Mouse (Mus musculus) left cerebral cortex, postnatal 14 days (tissue): Measurements from ENCODE around the gene Rps29. TPM values are rescaled to one million over a fixed set of nuclear protein-coding genes. Genes with fewer than 3 reads are reported as not detected.

Experiments used
- DNase-seq, 2 experiments: peaks; one replicate each; pipeline ENCODE4 v3.0.0; 2021 to 2022; ENCODE audit warnings: low spot score in 2 of 2, mixed read lengths in 1 of 2
- intact Hi-C: fragments of 180-260 bp; cut with DNase I; formaldehyde crosslinking; loops from one replicate; pipeline ENCODE4 v1.15.1; 2025
- microRNA-seq, 2 experiments: library from miRNA; unstranded; fragments of <30 nt; microRNA quantifications; one replicate each; pipeline ENCODE4 v1.2.0; 2022
- total RNA-seq, 2 experiments: library from RNA; stranded (reverse); gene quantifications; 2 replicates each; pipeline ENCODE4 v1.2.3; 2021

Rps29 gene
- total RNA-seq, 2 experiments from 2014 or later: 970 to 1,045 TPM

DNA sequence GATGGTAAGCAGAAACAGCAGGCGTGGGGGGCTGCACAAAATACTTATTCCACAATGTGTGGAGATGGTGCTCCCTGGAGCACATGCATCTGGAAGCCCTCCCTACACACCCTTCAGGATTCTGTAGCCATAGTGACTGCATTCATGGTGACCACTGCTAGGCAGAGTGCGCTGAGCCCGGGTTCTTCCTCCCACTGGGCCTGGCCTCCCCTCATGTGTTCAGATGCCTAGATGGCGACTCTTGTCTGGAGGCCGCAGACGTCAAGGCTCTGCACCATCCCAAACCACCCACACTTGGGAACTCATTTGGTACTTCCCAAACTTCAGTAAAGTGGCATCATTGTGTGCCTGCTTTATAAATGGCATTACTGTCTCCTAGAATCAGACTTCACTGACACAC, 15.5 kb downstream of the Rps29 start:
- intact Hi-C loops: no loop called here

GRCm38 (mm10) chr12:69139841-69140240, 19.1 kb downstream of the Rps29 start:
- intact Hi-C loops: no loop called here
- no peak for DNase-seq

More for the DNA sequence above, 15.5 kb downstream of the Rps29 start:
- DNase-seq: no peak

GRCm38 (mm10) chr12:69139201-69139600, 19.8 kb downstream of the Rps29 start:
- no peak for DNase-seq
- intact Hi-C loops: no loop called here

- intact Hi-C loops: loop anchor here (5.0 kb wide), 1 partner anchor 1700 kb away; no protein-coding TSS in a partner anchor
- peak; percentile 54 to 74 for DNase-seq
Observed at GRCm38 (mm10) chr12:69131981-69132380, 27.0 kb downstream of the Rps29 start.

- intact Hi-C loops: loop anchor here (5.0 kb wide), 1 partner anchor 1699 kb away; no protein-coding TSS in a partner anchor
- no peak for DNase-seq
Observed at GRCm38 (mm10) chr12:69131267-69131666, 27.7 kb downstream of the Rps29 start.

GRCm38 (mm10) chr12:69130486-69130885, 28.5 kb downstream of the Rps29 start:
- no peak for DNase-seq
- intact Hi-C loops: loop anchor here (5.0 kb wide), 1 partner anchor 1698 kb away; no protein-coding TSS in a partner anchor

- intact Hi-C loops: loop anchor here (5.0 kb wide), 1 partner anchor 1697 kb away; no protein-coding TSS in a partner anchor
- no peak for DNase-seq
Observed at GRCm38 (mm10) chr12:69129634-69130310, 29.2 kb downstream of the Rps29 start.

DNA sequence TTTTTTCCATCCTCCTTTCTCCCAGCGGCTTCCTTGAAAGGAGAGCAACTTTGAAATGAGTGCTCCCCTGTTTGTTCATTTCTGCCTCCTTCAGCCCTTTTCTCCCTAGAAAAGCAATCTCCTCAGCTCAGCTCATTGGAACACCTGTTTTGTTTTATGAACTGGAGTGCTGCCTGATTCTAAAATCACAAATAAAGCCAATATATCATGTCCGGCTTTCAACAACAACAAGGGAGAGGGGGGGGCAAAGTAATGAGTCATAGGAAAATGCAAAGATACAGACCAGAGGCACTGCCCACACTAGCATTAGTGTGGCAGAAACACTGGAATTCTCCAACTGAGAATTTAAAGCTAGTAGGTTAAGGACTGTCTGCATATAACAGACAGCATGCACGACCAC, 31.4 kb downstream of the Rps29 start:
- intact Hi-C loops: no loop called here
- DNase-seq: no peak

DNA sequence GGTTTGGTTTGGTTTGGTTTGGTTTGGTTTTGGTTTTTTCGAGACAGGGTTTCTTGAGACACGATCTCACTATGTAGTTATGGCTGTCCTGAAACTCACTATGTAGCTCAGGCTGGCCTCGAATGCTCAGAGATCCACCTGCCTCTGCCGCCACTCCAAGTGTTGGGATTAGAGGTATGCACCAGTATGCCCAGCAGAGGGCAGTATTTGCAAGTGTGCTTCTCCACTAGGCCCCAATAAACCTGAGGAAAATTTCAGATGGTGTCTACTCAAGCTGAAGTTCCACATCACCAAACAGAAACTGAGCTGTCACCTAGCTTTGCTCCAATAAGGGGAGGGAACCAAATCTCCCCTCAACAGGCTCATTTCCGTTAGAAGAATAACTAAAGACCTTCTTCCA, 31.8 kb downstream of the Rps29 start:
- intact Hi-C loops: no loop called here
- DNase-seq: peak in 1 of 2 experiments; percentile 7

DNA sequence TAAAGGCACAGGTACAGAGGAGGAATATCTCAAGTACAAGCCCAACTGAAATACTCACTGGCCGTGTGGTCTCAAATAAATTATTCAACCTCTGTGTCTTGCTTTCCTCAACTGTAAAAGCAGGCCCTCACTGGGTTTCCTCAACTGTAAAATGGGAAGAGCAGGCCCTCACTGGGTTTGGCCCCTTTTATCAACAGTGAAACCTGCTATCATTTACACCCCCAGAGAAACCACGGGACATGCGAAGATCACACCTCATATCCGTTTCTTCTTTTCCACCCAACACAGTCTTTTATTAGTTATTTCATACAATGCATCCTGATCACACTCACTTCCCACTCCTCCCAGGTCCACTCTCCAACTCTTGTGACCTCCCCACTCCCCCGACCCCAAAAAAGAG, 33.9 kb downstream of the Rps29 start:
- intact Hi-C loops: no loop called here
- no peak for DNase-seq

DNA sequence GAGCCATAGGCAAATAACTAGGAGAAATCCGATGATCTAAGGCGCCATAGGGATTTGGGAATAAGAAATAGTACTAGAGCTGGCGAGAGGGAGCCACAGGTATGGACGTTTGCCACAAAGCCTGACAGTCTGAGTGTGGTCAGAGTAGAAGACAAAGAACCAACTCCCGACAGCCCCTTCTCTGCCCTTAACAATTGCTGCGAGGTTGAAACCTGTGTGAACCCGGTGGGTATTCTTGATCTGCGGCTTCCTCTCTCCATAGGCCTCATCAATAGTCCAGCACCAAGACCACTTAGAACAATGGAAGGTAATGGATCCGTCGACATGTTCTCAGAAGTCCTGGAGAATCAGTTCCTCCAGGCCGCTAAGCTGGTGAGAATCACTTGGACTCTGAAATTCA, 36.2 kb downstream of the Rps29 start:
- intact Hi-C loops: no loop called here
- DNase-seq: no peak

DNA sequence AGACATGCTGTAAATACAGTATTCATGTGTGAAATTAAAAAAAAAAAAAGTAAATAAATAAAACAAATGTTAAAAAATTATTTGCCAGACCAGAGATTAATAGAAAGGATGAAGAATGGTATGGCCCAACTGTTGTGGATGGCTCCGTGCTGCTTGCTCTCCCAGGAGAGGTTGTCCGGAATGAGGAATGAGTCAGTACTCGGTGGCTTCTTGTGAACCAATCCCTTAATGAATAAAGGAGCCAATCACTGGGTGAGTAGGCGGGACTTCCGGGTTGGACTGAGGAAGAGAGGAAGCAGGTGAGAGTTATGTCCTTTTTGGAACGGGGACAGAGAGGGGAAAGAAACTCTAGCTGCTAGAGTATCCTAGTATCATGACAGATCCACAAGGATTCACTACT, 39.1 kb downstream of the Rps29 start:
- no peak for DNase-seq
- intact Hi-C loops: no loop called here

Small RNA genes within 50 kb of the gene (microRNA-seq; reads per million reads assigned to microRNA genes)
- gene Gm47287 (0 reads per million in 2 experiments), gene Gm47295 (1.3 to 4.0 reads per million in 2 experiments)

Other genes with a start within 250 kb of the Rps29 start
- under 1 TPM in 1 of 2 experiments, not detected in 1; 0.44 TPM for gene Lrr1, start 9.6 kb upstream of the Rps29 start, total RNA-seq
- gene Rpl36al, start 24.9 kb upstream of the Rps29 start, total RNA-seq: 100 to 1,000 TPM; 172 to 191 TPM
- 10 to 100 TPM; 30.7 to 34.9 TPM for gene Mgat2, start 25.0 kb upstream of the Rps29 start, total RNA-seq
- 1 to 10 TPM; 4.9 to 5.6 TPM for gene Gm49383, start 37.9 kb upstream of the Rps29 start, total RNA-seq
- gene Dnaaf2, start 39.2 kb upstream of the Rps29 start, total RNA-seq: 1 to 10 TPM; 1.8 to 2.0 TPM
- gene Gm49384, start 45.1 kb upstream of the Rps29 start, total RNA-seq: 1 to 10 TPM; 2.4 to 3.2 TPM
- under 1 TPM; 0.75 to 0.76 TPM for gene Pole2, start 69.0 kb upstream of the Rps29 start, total RNA-seq
- gene Klhdc1, start 82.0 kb upstream of the Rps29 start, total RNA-seq: 10 to 100 TPM; 17.4 to 21.1 TPM
- 100 to 1,000 TPM; 132 to 136 TPM for gene Klhdc2, start 137.5 kb upstream of the Rps29 start, total RNA-seq
- 10 to 100 TPM; 37.9 to 39.9 TPM for gene Nemf, start 198.0 kb upstream of the Rps29 start, total RNA-seq
- gene Arf6, start 213.0 kb upstream of the Rps29 start, total RNA-seq: 10 to 100 TPM; 55.5 to 57.9 TPM
- gene Gm9887, start 213.3 kb upstream of the Rps29 start, total RNA-seq: 1 to 10 TPM; 1.0 to 2.7 TPM